ENCODE assay signal across 19 mouse cellular contexts in the genomic region with DNA sequence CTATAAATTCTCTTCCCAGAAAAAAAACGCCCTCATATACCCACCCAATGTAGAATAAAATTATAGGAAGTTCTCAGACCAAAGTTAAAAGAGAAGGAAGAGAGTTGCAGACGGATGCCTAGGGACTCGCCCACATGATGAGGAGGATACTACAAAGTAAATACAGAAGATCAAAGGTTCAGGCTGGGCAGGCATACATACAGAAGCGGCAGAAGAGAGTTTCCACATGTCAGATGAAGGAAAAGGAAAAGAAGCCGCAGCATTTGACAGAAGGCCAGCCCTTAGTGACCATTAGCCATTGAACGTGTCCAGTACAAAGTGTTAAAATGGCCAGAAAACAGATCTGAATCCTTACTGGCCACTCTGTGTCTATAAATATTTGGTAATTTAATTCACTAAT.
"Had no signal": no experiment of that assay in that cellular context is flagged by ENCODE, and none has a peak within 500 bp of the region (broad histone marks: within the 10 kb centered on the region; RNA-seq: fewer than 3 reads in every experiment).

No protein-coding gene starts in this region.

- H3K27ac ChIP-seq: liver, embryonic 13.5 days; liver, embryonic 15.5 days; midbrain, embryonic 12.5 days; neural tube, embryonic 13.5 days; neural tube, embryonic 15.5 days had no signal

- DNase-seq: liver; liver, embryonic 13.5 days; liver, postnatal 0 days; midbrain, embryonic 14.5 days; retina, postnatal 1 day; right cerebral cortex, adult 18-20 months; right cerebral cortex, postnatal 25 days; right cerebral cortex, postnatal 4 days; spleen, adult 18-20 months; thymus, adult 18-20 months; thymus, postnatal 14 days; thymus, postnatal 36 days had no signal

- H3K27me3 ChIP-seq: liver, embryonic 13.5 days; liver, embryonic 15.5 days; midbrain, embryonic 12.5 days; neural tube, embryonic 13.5 days; neural tube, embryonic 15.5 days had no signal

- H3K4me3 ChIP-seq: liver, embryonic 13.5 days; liver, embryonic 15.5 days; midbrain, embryonic 12.5 days; myocyte; neural tube, embryonic 13.5 days; neural tube, embryonic 15.5 days had no signal

- H3K9me3 ChIP-seq: liver, embryonic 13.5 days; liver, embryonic 15.5 days; midbrain, embryonic 12.5 days; neural tube, embryonic 13.5 days; neural tube, embryonic 15.5 days had no signal

- H3K4me2 ChIP-seq: liver, embryonic 11.5 days; liver, embryonic 13.5 days; liver, embryonic 15.5 days; midbrain, embryonic 12.5 days; neural tube, embryonic 13.5 days; neural tube, embryonic 15.5 days had no signal

- H3K9ac ChIP-seq: liver, embryonic 13.5 days; liver, embryonic 15.5 days; liver, postnatal 0 days; midbrain, embryonic 12.5 days; neural tube, embryonic 13.5 days; neural tube, embryonic 15.5 days had no signal

- H3K36me3 ChIP-seq: liver, embryonic 13.5 days; liver, embryonic 15.5 days; midbrain, embryonic 12.5 days; neural tube, embryonic 13.5 days; neural tube, embryonic 15.5 days had no signal

- ATAC-seq: liver, postnatal 0 days; midbrain, embryonic 16.5 days had no signal
